Mouse (Mus musculus) left cerebral cortex, adult 8-10 months (tissue): ENCODE results near the gene Plcl1. TPM values are rescaled to one million over a fixed set of nuclear protein-coding genes. Genes with fewer than 3 reads are reported as not detected.
"Not testable (repeated sequence)": the region's sequence is repeated elsewhere in the genome, so short reads cannot be mapped to it uniquely, and the experiment has no call there.

Experiments
- DNase-seq, 2 experiments: peaks; one replicate each; pipeline ENCODE4 v3.0.0; 2022; ENCODE audit warnings: low spot score in 2 of 2
- total RNA-seq, 4 experiments: library from RNA; stranded (reverse); gene quantifications; 2 replicates each; pipeline ENCODE4 v1.2.4; 2022

The Plcl1 gene
- total RNA-seq, 4 experiments from 2014 or later: 24.3 to 28.5 (median 27.0) TPM

GRCm38 (mm10) chr1:55438617-55439016 is 32.9 kb downstream of the Plcl1 start:
- no peak for DNase-seq

- DNase-seq: no peak
These were observed 39.4 kb downstream of the Plcl1 start for GRCm38 (mm10) chr1:55445043-55445688.

GRCm38 (mm10) chr1:55445689-55446044 is 39.9 kb downstream of the Plcl1 start:
- DNase-seq: no peak

- no peak for DNase-seq
These were observed 40.6 kb downstream of the Plcl1 start for GRCm38 (mm10) chr1:55446273-55446672.

- DNase-seq: no peak
These were observed 41.2 kb downstream of the Plcl1 start for GRCm38 (mm10) chr1:55446876-55447275.

GRCm38 (mm10) chr1:55447661-55448060 is 41.9 kb downstream of the Plcl1 start:
- DNase-seq: no peak

GRCm38 (mm10) chr1:55448104-55448503 is 42.4 kb downstream of the Plcl1 start:
- DNase-seq: no peak

- no peak for DNase-seq
These were observed 44.1 kb downstream of the Plcl1 start for GRCm38 (mm10) chr1:55449779-55450178.

- DNase-seq: peak in 1 of 2 experiments; percentile 82
These were observed 48.4 kb downstream of the Plcl1 start for GRCm38 (mm10) chr1:55454119-55454518.

- DNase-seq: no peak
These were observed 56.6 kb downstream of the Plcl1 start for GRCm38 (mm10) chr1:55462301-55462700.

GRCm38 (mm10) chr1:55473756-55474155 is 68.0 kb downstream of the Plcl1 start:
- DNase-seq: no peak

GRCm38 (mm10) chr1:55474976-55475375 is 69.3 kb downstream of the Plcl1 start:
- DNase-seq: no peak

GRCm38 (mm10) chr1:55487371-55487770 is 81.7 kb downstream of the Plcl1 start:
- DNase-seq: not testable (repeated sequence)

GRCm38 (mm10) chr1:55488261-55488660 is 82.5 kb downstream of the Plcl1 start:
- no peak for DNase-seq

GRCm38 (mm10) chr1:55489355-55489754 is 83.6 kb downstream of the Plcl1 start:
- DNase-seq: peak; percentile 15 to 64

- peak in 1 of 2 experiments; percentile 32 for DNase-seq
These were observed 94.2 kb downstream of the Plcl1 start for GRCm38 (mm10) chr1:55499872-55500271.

GRCm38 (mm10) chr1:55500981-55501682 is 95.4 kb downstream of the Plcl1 start:
- no peak for DNase-seq

GRCm38 (mm10) chr1:55505811-55506210 is 100.1 kb downstream of the Plcl1 start:
- no peak for DNase-seq

- no peak for DNase-seq
These were observed 101.3 kb downstream of the Plcl1 start for GRCm38 (mm10) chr1:55507061-55507460.

GRCm38 (mm10) chr1:55509587-55509986 is 103.9 kb downstream of the Plcl1 start:
- DNase-seq: no peak

GRCm38 (mm10) chr1:55512165-55512564 is 106.4 kb downstream of the Plcl1 start:
- no peak for DNase-seq

GRCm38 (mm10) chr1:55512799-55513198 is 107.1 kb downstream of the Plcl1 start:
- DNase-seq: not testable (repeated sequence)

GRCm38 (mm10) chr1:55517182-55517581 is 111.5 kb downstream of the Plcl1 start:
- no peak for DNase-seq
